Mouse (Mus musculus) fat pad, adult 2 months (tissue): ENCODE measurements at regions not wholly inside any gene's neighbourhood (a gene's known extent, or its start where the extent isn't known, plus 50 kb on each side); places are given as distances from the start of the nearest gene placed in this dataset.
"Not testable (repeated sequence)": the region's sequence is repeated elsewhere in the genome, so short reads cannot be mapped to it uniquely, and the experiment has no call there.

Source experiments
- DNase-seq: peaks from one replicate; pipeline ENCODE4 v3.0.0-alpha.2; 2011; ENCODE audit warnings: low read depth, low spot score; ENCODE audit errors: extremely low read depth

- no peak for DNase-seq
These were observed 158.3 kb upstream of the Ptprz1 start for GRCm38 (mm10) chr6:22716864-22717557.

GRCm38 (mm10) chr6:22716144-22716856 lies 159.0 kb upstream of the Ptprz1 start:
- DNase-seq, result no peak

GRCm38 (mm10) chr6:22698187-22698586 lies 177.1 kb upstream of the Ptprz1 start:
- DNase-seq, result no peak

GRCm38 (mm10) chr6:22688678-22689126 lies 186.6 kb upstream of the Ptprz1 start:
- no peak for DNase-seq

- no peak for DNase-seq
These were observed 200.7 kb upstream of the Ptprz1 start for GRCm38 (mm10) chr6:22674586-22674929.

- no peak for DNase-seq
These were observed 201.2 kb upstream of the Ptprz1 start for GRCm38 (mm10) chr6:22673919-22674585.

- DNase-seq, result no peak
These were observed 203.8 kb upstream of the Ptprz1 start for GRCm38 (mm10) chr6:22671524-22671923.

- no peak for DNase-seq
These were observed 206.9 kb upstream of the Ptprz1 start for GRCm38 (mm10) chr6:22668190-22668975.

GRCm38 (mm10) chr6:22657401-22657800 lies 217.9 kb upstream of the Ptprz1 start:
- DNase-seq, result not testable (repeated sequence)

GRCm38 (mm10) chr6:22640100-22640499 lies 235.2 kb upstream of the Ptprz1 start:
- no peak for DNase-seq

- no peak for DNase-seq
These were observed 240.2 kb upstream of the Ptprz1 start for GRCm38 (mm10) chr6:22635141-22635540.

- no peak for DNase-seq
These were observed 240.6 kb upstream of the Ptprz1 start for GRCm38 (mm10) chr6:22634740-22635139.

- DNase-seq, result no peak
These were observed 235.5 kb upstream of the Fam3c start for GRCm38 (mm10) chr6:22591592-22591991.

- DNase-seq, result no peak
These were observed 228.8 kb upstream of the Fam3c start for GRCm38 (mm10) chr6:22584851-22585250.

GRCm38 (mm10) chr6:22572925-22573324 lies 216.9 kb upstream of the Fam3c start:
- DNase-seq, result no peak

GRCm38 (mm10) chr6:22567891-22568290 lies 211.8 kb upstream of the Fam3c start:
- DNase-seq, result no peak

GRCm38 (mm10) chr6:22548296-22549245 lies 192.5 kb upstream of the Fam3c start:
- no peak for DNase-seq

GRCm38 (mm10) chr6:22541603-22542002 lies 185.6 kb upstream of the Fam3c start:
- no peak for DNase-seq

- no peak for DNase-seq
These were observed 182.2 kb upstream of the Fam3c start for GRCm38 (mm10) chr6:22538254-22538653.

GRCm38 (mm10) chr6:22524384-22524783 lies 168.3 kb upstream of the Fam3c start:
- no peak for DNase-seq
